Mouse (Mus musculus) heart, embryonic 16.5 days (tissue): Measurements from ENCODE around the gene Gbe1. TPM values are rescaled to one million over a fixed set of nuclear protein-coding genes. Genes with fewer than 3 reads are reported as not detected.

Source experiments
- ATAC-seq: fragments of 200-750 bp; cut with Nextera tagmentation; replicated peaks from 2 replicates; pipeline ENCODE4 v1.8.0; 2017; ENCODE audit warnings: moderate number of reproducible peaks; ENCODE audit not compliant: insufficient read depth, low FRiP score; ENCODE audit errors: extremely low read depth
- H3K27ac ChIP-seq: fragments of 300-500 bp; sonication (generic); 2 replicates; pipeline ENCODE4 v1.5.1; 2014; ENCODE audit warnings: mild to moderate bottlenecking, low read length, control low read depth, moderate library complexity
- H3K27me3 ChIP-seq: fragments of 300-500 bp; sonication (generic); 2 replicates; pipeline ENCODE4 v1.6.1; 2014; ENCODE audit warnings: low read length, mixed read lengths; ENCODE audit not compliant: control insufficient read depth, insufficient read depth
- H3K36me3 ChIP-seq: fragments of 300-500 bp; sonication (generic); 2 replicates; pipeline ENCODE4 v1.6.1; 2014; ENCODE audit not compliant: control insufficient read depth, insufficient read depth
- H3K4me1 ChIP-seq: fragments of 300-500 bp; sonication (generic); 2 replicates; pipeline ENCODE4 v1.6.1; 2014; ENCODE audit warnings: low read length, mixed read lengths; ENCODE audit not compliant: control insufficient read depth, insufficient read depth
- H3K4me2 ChIP-seq: fragments of 300-500 bp; sonication (generic); 2 replicates; pipeline ENCODE4 v1.6.1; 2014; ENCODE audit warnings: low read depth, mild to moderate bottlenecking, control low read depth, low read length
- H3K4me3 ChIP-seq: fragments of 300-500 bp; sonication (generic); 2 replicates; pipeline ENCODE4 v1.5.1; 2014; ENCODE audit warnings: mild to moderate bottlenecking, control low read depth, low read length
- H3K9ac ChIP-seq: fragments of 300-500 bp; sonication (generic); 2 replicates; pipeline ENCODE4 v1.6.1; 2014; ENCODE audit warnings: low read length, control low read depth
- H3K9me3 ChIP-seq: fragments of 300-500 bp; sonication (generic); replicated peaks from 2 replicates; pipeline ENCODE4 v1.6.1; 2016; ENCODE audit warnings: low read length; ENCODE audit not compliant: control insufficient read depth
- WGBS: fragments of 180-500 bp; shearing (Covaris S2); extraction: QIAGEN DNeasy Blood & Tissue Kit; methylation state at CpG from one replicate; pipeline ENCODE4 v1.1.7; 2014; 5-methylcytosine and 5-hydroxymethylcytosine counted together
- polyA plus RNA-seq: library from polyadenylated mRNA; unstranded; fragments of >200 nt; fragmentation: Nextera tagmentation; extraction: Ambion mirVana; gene quantifications from 2 replicates; pipeline ENCODE4 v1.2.1, GENCODE M21; 2015

Gbe1 gene
- polyA plus RNA-seq, 1 experiment from 2014 or later = 79.5 TPM

GRCm38 (mm10) chr16:70510938-70511337 lies 197.2 kb downstream of the Gbe1 start:
- Histone ChIP-seq H3K36me3 (no peaks in the 10 kb centered on the region), H3K27ac (no peak overlapping the region), H3K4me3 (no peak overlapping the region), H3K9me3 (no peaks in the 10 kb centered on the region), H3K9ac (no peak overlapping the region), H3K4me2 (no peak overlapping the region), H3K27me3 (no peaks in the 10 kb centered on the region), H3K4me1 (no peaks in the 10 kb centered on the region)
- ATAC-seq = no peak
- WGBS = 82% methylated on average over 3 of the region's 3 CpGs

- no peak overlapping the region for H3K27ac ChIP-seq
- no peaks in the 10 kb centered on the region for H3K4me1 ChIP-seq
- H3K9me3 ChIP-seq = no peaks in the 10 kb centered on the region
- no peak for ATAC-seq
- no peaks in the 10 kb centered on the region for H3K27me3 ChIP-seq
- WGBS = 72% methylated on average over 2 of the region's 2 CpGs
- no peaks in the 10 kb centered on the region for H3K36me3 ChIP-seq
- H3K4me2 ChIP-seq = no peak overlapping the region
- H3K4me3 ChIP-seq = no peak overlapping the region
- no peak overlapping the region for H3K9ac ChIP-seq
These were observed 209.1 kb downstream of the Gbe1 start for GRCm38 (mm10) chr16:70522861-70523260.

DNA sequence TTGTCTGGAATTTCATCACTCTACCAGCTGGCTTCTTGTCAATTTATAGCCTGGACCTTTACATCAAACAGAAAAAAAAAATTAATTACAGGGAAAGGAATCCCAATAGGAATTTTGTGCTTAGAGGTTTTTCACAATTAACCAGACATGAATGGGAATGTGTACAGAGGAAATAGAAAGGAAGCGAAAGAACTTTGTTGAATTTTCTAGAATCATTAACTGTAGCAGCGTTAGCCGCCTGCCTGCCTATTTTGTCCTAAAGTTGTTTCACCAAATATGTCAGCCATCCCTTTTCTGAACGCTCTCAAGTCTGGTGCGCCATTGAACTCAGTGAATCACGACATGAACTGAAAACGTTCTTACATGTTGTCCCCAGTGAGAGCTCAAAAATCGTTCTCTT lies 209.8 kb downstream of the Gbe1 start:
- no peaks in the 10 kb centered on the region for H3K4me1 ChIP-seq
- no peak overlapping the region for H3K9ac ChIP-seq
- no peak overlapping the region for H3K27ac ChIP-seq
- H3K4me2 ChIP-seq = no peak overlapping the region
- 90% methylated on average over 8 of the region's 8 CpGs for WGBS
- H3K36me3 ChIP-seq = no peaks in the 10 kb centered on the region
- H3K9me3 ChIP-seq = no peaks in the 10 kb centered on the region
- H3K4me3 ChIP-seq = no peak overlapping the region
- no peak for ATAC-seq
- no peaks in the 10 kb centered on the region for H3K27me3 ChIP-seq

GRCm38 (mm10) chr16:70524273-70524672 lies 210.5 kb downstream of the Gbe1 start:
- Histone ChIP-seq H3K9me3 (no peaks in the 10 kb centered on the region), H3K36me3 (no peaks in the 10 kb centered on the region), H3K4me2 (no peak overlapping the region), H3K27me3 (no peaks in the 10 kb centered on the region), H3K4me3 (no peak overlapping the region), H3K4me1 (no peaks in the 10 kb centered on the region), H3K27ac (no peak overlapping the region), H3K9ac (no peak overlapping the region)
- 71% methylated on average over 4 of the region's 4 CpGs for WGBS
- ATAC-seq = peak; percentile 49; the same call in 1 of the 2 replicates

DNA sequence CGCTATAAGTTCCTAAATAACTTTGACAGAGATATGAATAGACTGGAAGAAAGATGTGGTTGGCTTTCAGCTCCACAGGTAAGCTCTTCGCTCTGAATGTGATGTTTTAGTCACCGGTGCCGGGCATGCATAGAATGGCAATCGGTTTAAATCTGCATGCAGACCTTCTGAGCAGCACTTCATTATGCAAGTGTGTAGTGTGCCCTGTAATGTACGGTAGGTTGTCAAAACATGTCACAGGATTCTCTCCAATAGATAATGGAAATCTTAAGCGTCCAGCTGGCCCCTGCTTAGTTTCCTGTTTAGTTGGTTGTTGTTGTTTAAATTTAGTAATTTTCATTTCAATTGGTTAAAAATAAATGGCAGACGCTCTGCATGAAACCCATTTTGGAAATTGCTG lies 213.5 kb downstream of the Gbe1 start:
- no peak for ATAC-seq

GRCm38 (mm10) chr16:70535224-70535623 lies 221.5 kb downstream of the Gbe1 start:
- peak; percentile 18; the same call in 1 of the 2 replicates for ATAC-seq
- WGBS = 81% methylated on average over 2 of the region's 2 CpGs
- Histone ChIP-seq H3K4me1 (peaks cover 3% of the 10 kb centered on the region; the same call in 1 of the 2 replicates), H3K4me3 (no peak overlapping the region), H3K27ac (no peak overlapping the region), H3K36me3 (no peaks in the 10 kb centered on the region), H3K9ac (no peak overlapping the region), H3K27me3 (no peaks in the 10 kb centered on the region), H3K9me3 (no peaks in the 10 kb centered on the region), H3K4me2 (no peak overlapping the region)

More for the DNA sequence above, 213.5 kb downstream of the Gbe1 start:
- H3K4me2 ChIP-seq = no peak overlapping the region
- H3K4me1 ChIP-seq = no peaks in the 10 kb centered on the region
- no peaks in the 10 kb centered on the region for H3K36me3 ChIP-seq
- no peak overlapping the region for H3K4me3 ChIP-seq
- no peaks in the 10 kb centered on the region for H3K9me3 ChIP-seq
- H3K27ac ChIP-seq = no peak overlapping the region
- H3K9ac ChIP-seq = no peak overlapping the region
- H3K27me3 ChIP-seq = no peaks in the 10 kb centered on the region
- WGBS = 88% methylated on average over 8 of the region's 8 CpGs

GRCm38 (mm10) chr16:70550835-70551234 lies 237.1 kb downstream of the Gbe1 start:
- Histone ChIP-seq H3K27ac (no peak overlapping the region), H3K4me3 (no peak overlapping the region), H3K9ac (no peak overlapping the region), H3K27me3 (no peaks in the 10 kb centered on the region), H3K4me2 (no peak overlapping the region), H3K4me1 (no peaks in the 10 kb centered on the region), H3K36me3 (no peaks in the 10 kb centered on the region), H3K9me3 (no peaks in the 10 kb centered on the region)
- WGBS = 59% methylated on average over 3 of the region's 3 CpGs
- ATAC-seq = no peak

GRCm38 (mm10) chr16:70561635-70562348 lies 248.0 kb downstream of the Gbe1 start:
- H3K36me3 ChIP-seq = no peaks in the 10 kb centered on the region
- WGBS = 69% methylated on average over 10 of the region's 10 CpGs
- ATAC-seq = no peak
- H3K27me3 ChIP-seq = no peaks in the 10 kb centered on the region
- H3K4me3 ChIP-seq = no peak overlapping the region
- no peak overlapping the region for H3K4me2 ChIP-seq
- no peak overlapping the region for H3K9ac ChIP-seq
- H3K4me1 ChIP-seq = no peaks in the 10 kb centered on the region
- H3K9me3 ChIP-seq = no peaks in the 10 kb centered on the region
- H3K27ac ChIP-seq = no peak overlapping the region

DNA sequence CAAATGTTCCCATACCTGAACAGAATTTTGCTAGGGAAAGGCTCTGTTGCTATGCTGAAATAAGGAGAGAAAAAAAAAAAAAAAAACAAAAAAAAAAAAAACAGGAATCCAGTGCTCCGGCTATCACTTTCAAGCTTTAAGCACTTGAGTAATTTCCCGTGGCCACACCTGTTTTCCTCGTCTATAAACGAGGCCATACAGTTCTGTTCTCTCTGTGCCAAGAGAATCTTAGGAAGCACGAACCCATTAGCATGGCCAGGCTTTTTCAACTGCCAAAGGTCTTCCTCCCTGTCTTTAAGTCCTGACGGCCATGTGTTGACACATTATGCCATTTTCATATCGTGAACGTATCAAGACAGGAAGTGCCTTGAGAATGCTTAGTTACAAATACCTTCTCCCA lies 248.8 kb downstream of the Gbe1 start:
- H3K4me2 ChIP-seq = no peak overlapping the region
- H3K27me3 ChIP-seq = no peaks in the 10 kb centered on the region
- no peak for ATAC-seq
- 75% methylated on average over 8 of the region's 8 CpGs for WGBS
- no peak overlapping the region for H3K9ac ChIP-seq
- no peaks in the 10 kb centered on the region for H3K36me3 ChIP-seq
- no peaks in the 10 kb centered on the region for H3K4me1 ChIP-seq
- H3K27ac ChIP-seq = no peak overlapping the region
- H3K4me3 ChIP-seq = no peak overlapping the region
- H3K9me3 ChIP-seq = no peaks in the 10 kb centered on the region
